Mouse (Mus musculus): ENCODE results near the gene Ndufb10.
A peak's percentile ranks its signal among the peaks of the same experiment; 100 is the strongest.
"Not testable (repeated sequence)": the region's sequence is repeated elsewhere in the genome, so short reads cannot be mapped to it uniquely, and the experiment has no call there.

Ndufb10 gene

DNA sequence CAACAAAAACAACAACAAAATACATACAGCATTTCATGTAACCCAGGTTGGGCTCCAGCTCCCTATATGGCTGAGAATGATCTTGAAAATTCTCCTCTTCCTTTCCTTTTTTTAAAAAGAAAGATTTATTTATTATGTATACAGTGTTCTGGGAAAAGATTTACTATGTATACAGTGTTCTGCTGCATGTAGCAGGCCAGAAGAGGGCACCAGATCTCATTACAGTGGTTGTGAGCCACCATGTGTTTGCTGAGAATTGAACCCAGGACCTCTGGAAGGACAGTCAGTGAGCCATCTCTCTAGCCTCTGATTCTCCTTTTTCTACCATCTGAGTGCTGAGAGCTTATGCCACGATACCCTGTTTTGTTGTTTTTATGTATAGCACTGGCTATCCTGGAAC, 10.2 kb upstream of the Ndufb10 start:
- no peak for DNase-seq (ENCODE audit: low spot score in 2 of 2)

DNA sequence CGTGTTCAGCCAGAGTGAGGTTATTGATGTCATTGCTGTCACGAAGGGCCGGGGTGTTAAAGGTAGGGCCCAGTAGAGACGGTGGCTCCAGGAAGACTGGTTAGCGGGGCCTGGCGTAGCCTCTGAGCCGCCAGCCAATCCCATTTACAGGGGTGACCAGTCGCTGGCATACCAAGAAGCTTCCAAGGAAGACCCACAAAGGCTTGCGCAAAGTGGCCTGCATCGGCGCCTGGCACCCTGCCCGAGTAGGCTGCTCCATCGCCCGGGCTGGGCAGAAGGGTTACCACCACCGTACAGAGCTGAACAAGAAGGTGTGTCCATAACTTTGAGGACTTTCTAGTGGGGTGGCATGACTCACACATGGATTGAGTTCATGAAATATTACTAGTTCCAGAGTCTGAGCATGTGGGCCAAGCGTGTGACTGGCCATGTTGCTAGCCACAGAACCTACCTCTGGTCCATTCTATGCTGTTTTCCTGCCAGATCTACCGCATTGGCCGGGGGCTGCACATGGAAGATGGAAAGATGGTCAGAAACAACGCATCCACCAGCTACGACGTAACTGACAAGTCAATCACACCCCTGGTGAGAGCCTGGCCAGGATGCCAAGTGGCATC, 9.3 kb upstream of the Ndufb10 start:
- DNase-seq (ENCODE audit: low spot score in 2 of 2): no peak

DNA sequence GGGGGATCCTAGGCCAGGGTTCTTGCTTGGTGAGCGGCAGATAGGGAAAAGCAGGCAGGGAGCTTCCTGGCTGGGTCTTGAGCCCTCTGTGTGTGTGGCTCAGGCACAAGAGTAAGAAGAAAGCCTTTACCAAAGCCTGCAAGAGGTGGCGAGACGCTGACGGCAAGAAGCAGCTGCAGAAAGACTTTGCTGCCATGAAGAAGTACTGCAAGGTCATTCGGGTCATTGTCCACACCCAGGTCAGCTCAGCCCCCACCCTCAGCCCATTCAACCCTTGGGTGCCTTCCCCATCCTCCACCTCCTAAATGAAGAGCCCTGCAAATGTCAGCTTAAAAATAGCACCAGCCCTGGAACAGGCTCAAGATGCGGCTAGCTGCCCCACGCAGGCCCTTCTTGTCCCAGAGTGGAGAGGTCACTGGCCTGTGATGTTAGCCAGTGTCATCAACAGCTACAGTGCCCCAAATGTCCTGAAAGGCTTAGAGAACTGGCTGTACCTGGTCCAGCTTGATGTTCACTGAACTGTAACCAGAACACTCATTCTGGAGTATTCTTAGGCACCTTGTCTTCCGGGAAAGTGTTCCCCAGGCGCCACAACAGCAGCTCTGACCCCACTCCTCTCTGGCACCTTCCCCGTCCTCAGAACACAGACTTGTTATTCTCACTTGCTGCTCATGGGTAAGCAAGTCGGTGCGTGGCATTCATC, 8.1 kb upstream of the Ndufb10 start:
- DNase-seq (ENCODE audit: low spot score in 2 of 2): no peak

DNA sequence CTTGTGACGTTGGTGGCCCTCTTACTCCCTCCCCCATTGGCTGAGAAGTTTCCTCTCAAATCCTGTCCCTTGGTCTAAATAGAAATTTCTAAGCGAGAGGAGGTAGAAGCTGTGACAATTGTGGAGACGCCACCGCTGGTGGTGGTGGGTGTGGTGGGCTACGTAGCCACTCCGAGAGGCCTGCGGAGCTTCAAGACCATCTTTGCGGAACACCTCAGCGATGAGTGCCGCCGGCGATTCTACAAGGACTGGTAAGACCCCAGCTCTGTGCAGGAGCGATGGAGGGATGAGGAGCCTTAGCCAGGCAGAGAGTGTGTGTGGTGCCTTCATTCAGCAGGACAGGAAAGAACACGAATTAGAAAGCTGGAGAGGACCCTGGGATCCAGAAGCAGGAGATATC, 6.5 kb upstream of the Ndufb10 start:
- no peak for DNase-seq (ENCODE audit: low spot score in 2 of 2)

DNA sequence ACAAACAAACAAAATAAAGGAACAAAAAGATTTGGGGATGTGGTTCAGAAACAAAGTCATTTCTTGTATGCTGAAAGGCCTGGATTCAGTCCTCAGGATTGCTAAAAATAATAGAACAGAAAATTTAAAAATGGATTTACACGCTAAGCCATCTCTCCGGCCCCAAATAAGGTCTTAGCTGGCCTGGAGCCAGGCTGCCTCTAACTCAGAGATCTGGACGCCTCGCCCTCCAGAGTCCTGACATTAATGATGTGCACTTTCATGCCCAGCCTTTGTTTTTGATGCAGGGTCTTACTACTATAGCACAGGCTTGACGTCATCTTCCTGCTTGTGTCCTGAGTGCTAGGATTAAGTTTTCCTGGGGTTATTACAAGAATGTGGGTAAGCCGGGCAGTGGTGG, 4.8 kb upstream of the Ndufb10 start:
- no peak for DNase-seq (ENCODE audit: low spot score in 2 of 2)

DNA sequence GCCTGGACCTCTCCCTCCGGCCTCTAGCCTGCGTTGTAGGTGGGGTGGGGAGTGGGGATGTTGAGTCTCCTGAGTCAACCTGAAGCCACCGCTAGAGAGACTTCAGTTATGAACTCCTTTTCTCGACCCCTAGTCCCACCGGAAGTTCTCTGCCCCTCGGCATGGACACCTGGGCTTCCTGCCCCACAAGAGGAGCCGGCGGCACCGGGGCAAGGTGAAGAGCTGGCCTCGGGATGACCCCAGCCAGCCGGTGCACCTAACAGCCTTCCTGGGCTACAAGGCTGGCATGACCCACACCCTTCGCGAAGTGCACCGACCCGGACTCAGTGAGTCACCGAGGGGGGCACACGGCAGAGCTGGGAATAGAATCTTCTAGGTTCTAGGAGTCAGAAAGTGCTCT, 3.9 kb upstream of the Ndufb10 start:
- DNase-seq (ENCODE audit: low spot score in 2 of 2): no peak

DNA sequence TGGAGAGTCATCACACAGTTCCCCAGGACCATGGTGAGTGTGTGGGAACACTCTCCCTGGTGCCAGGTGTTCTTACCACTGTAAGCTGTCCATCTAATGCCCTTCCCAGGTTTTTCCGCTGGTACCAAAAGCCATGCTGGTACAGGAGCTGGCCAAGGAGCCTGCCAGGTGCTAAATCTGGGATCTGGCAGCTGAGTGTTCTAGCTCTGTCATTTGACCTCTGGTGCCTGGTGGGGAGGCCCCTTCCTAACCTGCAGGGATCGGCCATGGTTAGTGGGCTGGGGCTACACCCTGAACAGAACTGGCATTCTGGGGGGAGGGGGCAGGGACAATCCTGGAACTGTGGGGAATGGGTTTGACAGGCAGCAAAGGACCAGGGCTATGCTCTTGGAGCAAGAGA, 3.3 kb upstream of the Ndufb10 start, which contains the start of gene Rpl3l:
TSS of gene Rpl3l (plus strand) at position 203 of the 400 bp plus-strand sequence.
- DNase-seq (ENCODE audit: low spot score in 2 of 2): no peak

DNA sequence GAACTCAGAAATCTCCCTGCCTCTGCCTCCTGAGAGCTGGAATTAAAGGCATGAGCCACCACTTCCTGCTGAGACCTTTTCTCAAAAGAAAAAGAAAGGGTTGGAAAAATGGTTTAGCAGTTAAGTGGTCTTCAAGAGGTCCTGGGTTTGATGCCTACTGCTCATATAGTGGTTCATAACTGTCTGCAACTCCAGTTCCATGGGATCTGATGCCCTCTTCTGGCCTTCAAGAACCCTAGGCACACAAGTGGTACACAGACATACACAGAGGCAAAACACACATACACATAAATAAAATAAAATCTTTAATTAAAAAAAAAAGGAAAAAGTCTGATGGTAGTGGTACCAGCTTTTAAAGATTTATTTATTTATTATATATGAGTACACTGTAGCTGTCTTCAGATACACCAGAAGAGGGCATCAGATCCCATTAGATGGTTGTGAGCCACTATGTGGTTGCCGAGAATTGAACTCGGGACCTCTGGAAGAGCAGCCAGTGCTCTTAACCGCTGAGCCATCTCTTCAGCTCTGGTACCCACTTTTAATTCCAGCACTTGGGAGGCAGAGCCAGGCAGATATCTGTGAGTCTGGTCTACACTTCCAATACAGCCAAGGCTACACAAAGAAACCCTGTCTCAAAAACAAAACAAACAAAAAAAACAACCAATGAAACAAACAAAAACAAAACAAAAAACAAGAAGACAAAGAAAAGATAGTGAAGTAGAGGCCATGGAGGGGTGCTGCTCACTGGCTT, 1.5 kb upstream of the Ndufb10 start:
- DNase-seq (ENCODE audit: low spot score in 2 of 2): no peak

DNA sequence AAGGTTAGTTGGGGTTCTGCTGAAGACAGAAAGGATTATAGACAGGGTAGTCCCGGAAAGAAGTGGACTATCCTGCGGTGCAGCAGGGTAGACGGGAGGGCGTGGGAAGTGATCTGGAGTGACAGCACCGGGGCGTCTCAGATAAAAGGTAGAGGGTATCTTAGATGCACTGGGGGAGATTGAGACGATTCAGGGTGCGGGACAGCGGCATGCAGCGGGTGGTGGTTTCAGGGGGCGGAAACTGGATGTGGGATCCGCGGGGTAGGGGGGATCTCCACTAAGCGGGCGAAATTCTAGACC, 447 bp downstream of the Ndufb10 start:
- DNase-seq (ENCODE audit: low spot score in 2 of 2): peak; percentile 19 to 50

DNA sequence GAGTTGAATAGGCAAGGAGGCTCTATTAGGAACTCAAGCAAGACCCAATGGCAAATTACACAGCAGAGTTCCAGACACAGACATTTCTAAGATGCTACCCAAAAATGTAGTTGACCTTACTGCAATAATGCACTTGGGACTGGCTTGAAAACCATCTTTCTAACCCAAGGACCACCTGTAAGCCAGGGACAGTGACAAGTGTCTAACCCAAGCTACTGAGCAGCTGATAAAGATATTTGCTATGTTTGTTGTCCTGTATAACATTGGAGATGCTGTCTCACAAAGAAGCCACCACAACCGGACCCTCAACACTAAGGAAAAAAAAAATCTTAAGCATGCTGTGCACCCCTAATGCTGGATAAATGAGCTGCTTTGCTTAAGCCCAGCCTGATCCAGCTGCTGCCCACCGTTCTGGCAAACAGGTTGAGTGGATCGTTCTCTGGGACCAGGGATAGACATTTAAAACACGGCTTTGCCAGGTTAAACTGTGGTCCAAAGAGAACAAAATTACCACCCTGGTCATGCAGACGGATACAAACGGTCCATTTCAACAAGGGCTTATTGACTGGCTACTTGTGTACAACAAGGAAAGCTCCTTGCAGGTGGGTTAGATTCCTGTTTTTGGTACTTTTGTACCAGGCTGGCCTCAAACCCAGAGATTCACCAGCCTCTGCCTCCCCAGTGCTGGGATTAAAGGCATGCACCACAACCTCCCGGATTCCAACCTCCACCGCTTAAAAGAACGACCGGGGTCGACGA, 977 bp downstream of the Ndufb10 start:
- no peak for DNase-seq (ENCODE audit: low spot score in 2 of 2)

DNA sequence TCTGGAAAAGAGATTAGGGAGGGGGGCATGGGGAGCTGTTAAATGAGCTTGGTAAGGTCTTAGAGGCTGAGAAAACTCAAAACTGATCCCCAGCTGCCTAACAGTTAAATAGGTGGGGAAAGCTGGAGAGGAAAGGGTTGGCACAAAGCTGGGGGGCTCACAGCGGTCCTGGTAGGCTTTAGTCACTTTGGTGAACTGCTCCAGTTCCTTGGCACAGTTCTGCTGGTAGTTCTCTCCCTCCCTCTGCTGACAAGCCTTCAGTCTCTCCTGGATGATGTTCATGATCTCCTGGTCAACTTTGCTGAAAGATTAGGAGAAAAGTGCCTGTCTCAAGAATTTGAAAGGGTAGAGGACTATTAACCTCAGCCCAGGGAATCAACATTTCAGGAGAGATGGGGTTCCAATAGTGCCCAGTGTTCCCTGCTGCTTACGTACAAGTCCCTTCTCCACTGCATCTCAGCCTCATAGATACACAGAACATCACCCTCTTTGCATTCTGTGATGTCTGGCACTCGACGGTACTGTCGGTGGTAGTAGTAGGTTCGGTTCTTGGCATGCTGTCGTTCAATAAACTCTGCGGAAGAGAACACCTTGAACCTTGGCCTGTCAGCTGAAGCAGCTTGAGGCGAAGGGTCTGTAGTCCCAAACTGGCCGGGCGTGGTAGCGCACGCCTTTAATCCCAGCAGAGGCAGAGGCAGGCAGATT, 1.9 kb downstream of the Ndufb10 start:
- no peak for DNase-seq (ENCODE audit: low spot score in 2 of 2)

DNA sequence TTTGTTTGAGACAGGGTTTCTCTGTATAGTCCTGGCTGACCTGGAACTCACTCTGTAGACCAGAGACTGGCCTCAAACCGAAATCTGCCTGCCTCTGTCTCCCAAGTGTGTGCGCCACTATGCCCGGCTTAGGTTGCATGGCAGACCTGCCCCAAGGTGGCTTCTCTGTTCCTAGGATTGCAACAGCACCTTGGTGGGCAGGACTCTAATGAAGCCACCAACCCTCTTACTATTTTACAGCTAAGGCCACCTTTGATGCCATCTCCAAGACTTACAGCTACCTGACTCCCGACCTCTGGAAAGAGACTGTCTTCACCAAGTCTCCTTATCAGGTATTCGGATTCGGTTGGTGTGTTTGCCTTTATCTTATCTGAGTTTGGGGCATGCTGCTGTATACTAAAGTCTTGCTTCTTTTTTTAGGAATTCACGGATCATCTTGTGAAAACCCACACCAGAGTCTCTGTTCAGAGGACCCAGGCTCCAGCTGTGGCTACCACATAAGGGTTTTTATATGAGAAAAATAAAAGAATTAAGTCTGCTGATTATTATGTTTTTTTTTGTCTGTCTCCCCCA, 2.8 kb downstream of the Ndufb10 start:
- not testable (repeated sequence) for DNase-seq (ENCODE audit: low spot score in 2 of 2)

DNA sequence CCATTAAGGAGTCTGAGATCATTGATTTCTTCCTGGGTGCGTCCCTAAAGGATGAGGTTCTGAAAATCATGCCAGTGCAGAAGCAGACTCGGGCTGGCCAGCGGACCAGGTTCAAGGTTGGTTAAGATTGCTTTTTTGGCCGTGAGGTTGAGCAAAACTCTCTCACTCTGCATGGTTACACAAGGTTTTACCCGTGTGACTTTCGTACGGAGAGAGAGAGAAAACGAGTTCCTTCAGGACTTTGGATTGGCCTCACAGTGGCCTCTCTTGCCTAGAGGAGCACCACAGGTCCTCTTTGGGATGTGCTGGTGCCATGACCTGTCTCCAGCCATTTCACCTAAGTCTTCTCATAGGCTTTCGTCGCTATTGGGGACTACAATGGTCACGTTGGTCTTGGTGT, 3.7 kb downstream of the Ndufb10 start:
- DNase-seq (ENCODE audit: low spot score in 2 of 2): not testable (repeated sequence)

DNA sequence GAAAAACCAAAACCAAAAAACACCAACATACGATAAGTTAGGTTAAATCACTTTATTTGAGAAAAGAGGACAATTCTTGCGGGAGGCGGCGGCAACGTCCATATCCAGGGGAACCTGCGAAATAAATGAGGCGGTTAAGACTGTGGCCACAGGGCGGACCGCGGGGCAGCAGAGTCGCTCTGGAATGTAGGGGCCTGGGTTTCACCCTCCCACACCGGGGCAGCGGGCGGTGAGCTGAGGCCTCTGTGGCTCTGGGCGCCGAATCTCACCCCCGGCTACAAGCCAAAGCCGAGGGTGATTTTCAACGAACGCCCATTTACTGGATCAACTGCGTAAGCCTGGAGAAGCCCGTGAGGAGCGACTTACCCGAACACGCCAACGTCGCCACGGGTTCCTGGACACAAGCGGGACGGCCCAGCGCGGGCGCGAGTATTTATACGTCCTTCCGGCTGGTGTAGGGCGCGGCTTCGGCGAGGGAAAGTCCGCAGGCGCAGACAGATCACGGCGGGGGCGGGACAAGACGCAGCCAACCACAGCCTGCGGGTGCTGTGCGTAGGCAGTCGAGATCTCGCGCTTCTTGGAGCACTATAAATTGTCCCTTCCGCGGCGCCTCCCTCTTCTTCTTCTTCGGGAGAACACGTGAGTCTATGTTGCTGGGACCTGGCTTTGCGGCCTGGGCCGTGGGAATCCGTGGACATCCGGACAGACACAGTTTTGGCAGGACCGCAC, 4.6 kb downstream of the Ndufb10 start:
- peak; percentile 98 for DNase-seq (ENCODE audit: low spot score in 2 of 2)

DNA sequence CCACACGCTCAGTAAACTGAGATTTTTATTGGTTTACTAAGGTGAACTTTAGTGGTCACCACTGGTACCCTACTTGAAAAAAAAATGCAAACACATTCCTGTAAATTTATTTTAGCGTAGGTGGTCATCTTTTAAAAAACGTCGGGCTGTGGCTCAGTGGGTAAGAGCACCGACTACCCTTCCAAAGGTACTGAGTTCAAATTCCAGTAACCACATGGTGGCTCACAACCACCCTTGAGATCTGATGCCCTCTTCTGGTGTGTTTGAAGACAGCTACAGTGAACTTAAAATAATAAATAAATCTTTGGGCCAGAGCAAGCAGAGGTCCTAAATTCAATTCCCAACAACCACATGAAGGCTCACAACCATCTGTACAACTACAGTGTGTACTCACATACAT, 5.3 kb downstream of the Ndufb10 start:
- not testable (repeated sequence) for DNase-seq (ENCODE audit: low spot score in 2 of 2)

DNA sequence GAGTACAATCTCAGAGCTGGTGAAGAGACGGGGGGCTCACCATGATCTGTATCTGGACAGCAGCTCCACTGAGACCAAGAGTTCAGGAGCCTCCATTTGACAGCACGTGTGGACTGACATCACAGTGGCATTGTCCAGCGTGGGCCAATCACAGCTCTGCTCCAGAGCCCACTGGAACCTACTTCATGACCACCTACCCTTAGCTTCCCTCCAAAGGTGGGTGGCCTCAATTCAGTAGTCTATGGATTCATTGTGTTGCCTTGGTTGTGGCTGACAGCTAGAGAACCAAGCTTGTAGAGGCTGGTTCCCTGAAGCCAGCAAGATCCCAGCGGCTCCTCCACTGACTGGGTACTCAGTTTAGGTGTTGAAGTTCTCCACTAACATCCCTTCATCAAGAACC, 6.3 kb downstream of the Ndufb10 start, which contains the start of the genes Rnf151 and Rps2:
TSS of gene Rnf151 (minus strand) at position 121 of the 400 bp plus-strand sequence.
TSS of gene Rps2 (plus strand) at position 174 of the 400 bp plus-strand sequence.
- no peak for DNase-seq (ENCODE audit: low spot score in 2 of 2)

DNA sequence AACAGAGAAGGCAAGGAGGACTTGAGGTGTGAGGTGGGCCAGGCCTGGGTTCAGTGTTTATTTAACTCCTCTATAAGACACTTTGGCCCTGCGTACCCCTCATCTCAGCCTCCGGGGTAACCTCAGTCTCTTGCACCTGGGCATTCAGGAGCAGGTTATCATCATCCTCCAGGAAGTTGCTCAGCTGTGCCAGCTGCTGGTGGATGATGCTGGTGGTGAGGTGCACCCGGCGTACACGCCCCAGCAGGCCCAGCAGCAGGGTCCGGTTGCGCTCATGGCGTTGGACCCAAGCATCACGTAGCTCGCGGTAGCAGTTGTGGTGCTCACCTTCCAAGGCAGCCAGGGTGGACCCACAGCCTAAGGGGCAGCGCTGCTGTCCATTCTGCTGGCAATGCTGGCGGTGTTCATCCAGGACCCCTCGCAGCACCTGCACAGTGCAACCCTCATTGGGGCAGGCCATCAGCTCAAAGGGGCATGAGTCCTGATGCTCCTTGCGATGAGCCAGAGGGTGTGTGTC, 8.1 kb downstream of the Ndufb10 start:
- DNase-seq (ENCODE audit: low spot score in 2 of 2): no peak

DNA sequence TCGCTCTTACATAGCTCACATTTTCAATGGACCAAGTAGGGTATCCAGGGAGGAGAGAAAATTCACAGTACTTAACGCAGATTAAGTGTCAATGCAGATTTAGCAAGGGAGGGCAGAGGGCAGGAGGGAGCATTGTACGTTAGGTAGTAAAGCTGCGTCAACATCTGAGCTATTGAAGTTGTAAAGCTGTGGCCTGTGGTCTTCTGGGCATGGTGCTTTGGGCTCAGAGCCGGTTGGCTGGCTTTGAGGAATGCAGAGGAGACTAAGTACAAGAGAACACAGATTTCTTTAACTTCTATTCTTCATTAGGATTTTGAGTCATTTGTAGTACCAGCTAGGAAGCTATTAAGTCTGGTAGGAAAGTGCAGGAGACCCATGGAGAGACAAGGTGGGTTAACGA, 8.7 kb downstream of the Ndufb10 start:
- no peak for DNase-seq (ENCODE audit: low spot score in 2 of 2)

DNA sequence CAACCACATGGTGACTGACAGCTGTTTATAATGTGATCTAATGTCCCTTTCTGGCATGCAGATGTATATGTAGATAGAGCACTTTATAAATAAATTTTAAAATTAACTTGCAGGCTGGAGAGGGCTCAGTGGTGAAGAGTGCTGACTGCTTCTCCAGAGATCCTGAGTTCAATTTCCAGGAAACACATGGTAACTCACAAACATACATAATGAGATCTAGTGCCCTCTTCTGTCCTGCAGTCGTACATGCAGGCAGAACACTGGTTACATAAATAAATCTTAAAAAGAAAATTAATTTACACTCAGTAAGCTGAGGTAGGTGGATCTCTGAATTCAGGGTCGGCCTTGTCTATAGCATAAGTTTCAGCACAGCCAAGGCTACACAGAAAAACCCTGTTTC, 15.6 kb downstream of the Ndufb10 start:
- no peak for DNase-seq (ENCODE audit: low spot score in 2 of 2)

DNA sequence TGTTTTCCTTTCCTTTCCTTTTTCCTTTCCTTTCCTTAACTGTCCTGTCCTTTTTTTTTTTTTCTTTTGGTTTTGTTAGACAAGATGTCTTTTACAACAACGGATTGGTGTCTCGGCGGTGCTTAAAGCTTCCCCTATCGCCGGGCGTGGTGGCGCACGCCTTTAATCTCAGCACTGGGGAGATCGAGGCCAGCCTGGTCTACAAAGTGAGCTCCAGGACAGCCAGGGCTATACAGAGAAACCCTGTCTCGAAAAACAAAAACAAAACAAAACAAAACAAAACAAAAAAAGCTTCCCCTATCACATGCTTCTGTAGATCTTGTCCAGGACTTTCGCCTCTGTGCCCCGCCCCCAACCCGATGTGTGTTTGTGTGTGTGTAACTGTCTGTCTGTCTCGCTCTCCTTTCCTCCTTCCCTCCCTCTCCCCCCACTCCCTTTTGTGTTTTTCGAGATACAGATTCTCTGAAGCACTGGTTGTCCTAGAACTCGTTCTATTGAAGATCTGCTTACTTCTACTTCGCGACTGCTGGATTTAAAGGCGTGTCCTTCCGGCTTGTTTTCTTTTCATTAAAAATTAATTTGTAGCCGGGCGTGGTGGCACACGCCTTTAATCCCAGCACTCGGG, 16.4 kb downstream of the Ndufb10 start:
- DNase-seq (ENCODE audit: low spot score in 2 of 2): no peak
